Mouse (Mus musculus): ENCODE data around the gene Timm10.
A peak's percentile ranks its signal among the peaks of the same experiment; 100 is the strongest.

The Timm10 gene

DNA sequence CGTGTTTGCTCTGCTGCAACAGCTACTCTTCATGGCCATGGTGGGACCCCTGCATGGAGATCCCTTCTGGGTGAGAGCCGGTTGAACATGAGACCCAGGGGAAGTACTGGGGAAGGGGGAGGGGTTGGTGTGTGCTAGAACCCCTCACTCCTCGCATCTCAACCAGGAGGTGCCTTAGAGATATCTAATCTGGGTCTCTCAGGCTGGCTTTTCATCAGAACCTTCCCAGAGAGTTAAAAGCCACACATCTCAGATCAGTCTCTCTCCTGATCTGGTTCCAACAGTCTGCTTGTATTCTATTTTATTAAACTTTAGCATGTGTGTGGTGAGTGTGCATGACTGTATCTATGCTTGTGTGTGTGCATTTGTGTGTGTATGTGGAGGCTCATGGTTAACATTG lies 34.6 kb downstream of the Timm10 start:
- DNase-seq, result no peak

GRCm38 (mm10) chr2:84862231-84862630 lies 35.4 kb downstream of the Timm10 start:
- no peak for DNase-seq

- DNase-seq, result peak; percentile 68
Measured at GRCm38 (mm10) chr2:84865616-84866571, 39.1 kb downstream of the Timm10 start.

GRCm38 (mm10) chr2:84868521-84868943 lies 41.7 kb downstream of the Timm10 start:
- peak; percentile 85 for DNase-seq

DNA sequence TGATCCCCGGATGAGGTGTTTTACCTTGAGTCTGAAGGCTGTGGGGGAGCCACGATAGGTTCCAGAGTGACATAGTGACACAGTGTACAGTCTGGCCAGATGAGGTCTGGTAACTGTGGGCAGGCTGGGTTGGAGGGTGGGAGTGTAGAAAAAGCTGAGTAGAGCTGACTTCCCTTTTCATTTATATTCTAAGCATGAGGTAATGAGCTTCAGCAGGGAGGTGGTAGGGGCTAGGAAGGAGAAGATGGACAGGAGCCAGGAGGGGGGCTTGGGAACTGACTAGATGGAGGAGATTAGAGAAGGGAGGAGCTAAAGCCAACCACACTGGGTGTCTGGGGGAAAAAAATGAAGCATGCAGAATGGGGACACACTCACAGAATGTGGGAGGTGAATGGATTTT lies 42.2 kb downstream of the Timm10 start:
- no peak for DNase-seq

- peak; percentile 48 for DNase-seq
Measured at GRCm38 (mm10) chr2:84870623-84871160, 43.9 kb downstream of the Timm10 start.

DNA sequence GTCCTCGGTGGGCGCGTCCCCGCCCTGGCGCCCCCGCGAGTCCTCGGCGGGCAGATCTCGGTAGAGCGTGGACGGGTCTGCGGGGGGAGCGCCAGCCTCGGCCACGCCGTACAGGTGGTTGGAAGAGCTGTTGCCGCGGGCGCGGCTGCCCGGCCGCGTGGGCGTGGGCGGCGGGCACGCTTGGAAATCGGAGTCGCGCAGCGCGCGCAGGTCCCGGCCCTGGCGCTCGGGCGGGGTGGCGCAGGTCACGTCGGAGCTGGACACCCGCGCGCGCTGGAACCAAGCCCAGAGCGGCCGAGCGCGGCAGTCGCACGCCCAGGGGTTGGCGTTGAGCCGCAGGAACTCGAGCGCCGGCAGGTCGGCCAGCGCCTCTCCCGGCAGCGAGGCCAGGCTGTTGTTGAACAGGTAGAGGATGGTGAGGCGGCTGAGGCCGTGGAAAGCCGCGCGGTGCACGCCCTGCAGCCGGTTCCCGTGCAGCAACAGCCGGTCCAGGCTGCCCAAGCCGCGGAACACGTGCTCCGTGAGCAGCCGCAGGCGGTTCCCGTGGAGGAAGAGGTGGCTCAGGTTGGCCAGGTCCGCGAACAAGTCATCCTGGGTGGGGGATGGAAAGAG lies 45.4 kb downstream of the Timm10 start:
- DNase-seq, result no peak

DNA sequence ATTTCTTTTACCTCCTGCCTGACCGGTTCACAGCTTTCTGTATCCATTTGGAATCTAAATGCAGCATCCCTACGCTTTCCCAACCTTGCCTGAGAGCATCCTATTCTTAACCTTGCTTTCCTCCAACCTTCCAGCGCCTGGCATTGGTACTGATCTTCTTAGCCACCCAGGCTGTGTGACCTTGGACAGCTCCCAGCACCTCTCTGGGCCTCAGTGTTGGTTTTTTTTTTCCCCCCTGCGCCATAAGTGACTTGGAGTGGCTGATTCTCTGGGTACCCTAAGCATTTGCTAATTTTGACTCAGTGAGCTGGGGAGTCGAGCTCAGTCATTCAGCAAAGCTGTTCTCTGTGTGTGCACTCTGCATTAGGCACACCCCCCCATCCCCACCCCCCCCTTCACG lies 49.0 kb downstream of the Timm10 start:
- no peak for DNase-seq
